Mouse (Mus musculus) A20 (cell line): Measurements from ENCODE around the gene BC052040.

Experiments
- DNase-seq: peaks from one replicate; pipeline ENCODE4 v3.0.0-alpha.2; 2011; ENCODE audit warnings: low read depth, low spot score

The BC052040 gene

GRCm38 (mm10) chr2:115601280-115601679 is 19.8 kb downstream of the BC052040 start:
- DNase-seq = no peak

DNA sequence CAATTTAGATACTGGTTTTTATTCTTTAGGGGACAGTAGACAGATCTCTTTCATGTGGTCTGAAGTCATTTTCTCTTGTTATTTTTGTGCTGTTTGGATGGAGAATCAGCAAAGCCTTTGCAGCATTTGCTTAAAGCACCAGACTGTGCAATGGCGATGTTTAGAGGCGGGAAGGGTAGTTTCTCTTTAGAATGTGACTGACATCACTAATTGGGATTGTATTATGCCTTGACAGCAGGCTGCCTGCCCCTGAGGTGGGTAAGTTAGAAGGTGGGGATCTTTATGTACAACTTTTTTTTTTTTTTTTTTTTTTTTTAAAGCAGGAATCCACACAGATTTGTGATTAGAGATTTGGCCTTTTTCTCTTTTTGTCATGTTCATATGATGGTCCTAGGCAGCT is 20.6 kb downstream of the BC052040 start:
- DNase-seq = no peak

GRCm38 (mm10) chr2:115604132-115604531 is 22.6 kb downstream of the BC052040 start:
- DNase-seq = no peak

GRCm38 (mm10) chr2:115605829-115606336 is 24.4 kb downstream of the BC052040 start:
- no peak for DNase-seq

DNA sequence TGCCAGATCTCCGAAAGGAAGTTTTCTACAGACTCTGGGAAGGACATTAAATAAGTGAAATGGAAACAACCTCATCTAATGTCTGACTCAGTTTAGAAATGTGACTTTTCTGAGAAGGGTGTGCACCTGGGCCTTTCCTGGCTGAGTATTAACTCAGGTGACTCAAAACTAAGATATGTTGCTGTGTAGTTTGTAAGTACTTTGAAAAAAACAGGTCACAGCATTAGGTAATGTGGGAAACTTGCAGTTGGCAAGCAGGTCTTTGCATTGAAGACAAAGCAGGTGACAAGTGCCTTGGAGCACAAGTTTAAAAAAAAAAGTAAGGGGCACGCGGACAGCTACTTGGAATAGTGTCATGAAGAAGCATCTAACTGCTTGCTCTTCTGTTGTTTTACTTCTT is 27.5 kb downstream of the BC052040 start:
- DNase-seq = no peak

DNA sequence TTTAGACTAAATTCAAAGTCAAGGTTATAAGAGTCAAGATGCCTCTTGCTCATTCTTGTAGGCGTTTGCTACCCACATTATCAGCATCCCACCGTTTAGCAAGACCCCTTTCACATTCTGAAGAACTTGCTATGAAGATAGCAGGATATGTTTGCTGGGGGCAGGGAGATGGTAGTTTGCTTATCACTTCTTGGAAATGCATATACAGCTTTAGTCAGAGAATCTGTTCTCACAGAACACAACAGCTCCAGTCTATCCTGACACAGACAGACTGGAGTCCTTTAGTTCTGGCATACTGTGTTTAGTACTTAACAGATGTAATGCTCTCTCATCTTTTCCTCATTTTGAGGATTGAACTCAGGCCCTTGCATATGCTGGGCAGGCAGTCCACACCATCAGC is 28.6 kb downstream of the BC052040 start:
- no peak for DNase-seq

DNA sequence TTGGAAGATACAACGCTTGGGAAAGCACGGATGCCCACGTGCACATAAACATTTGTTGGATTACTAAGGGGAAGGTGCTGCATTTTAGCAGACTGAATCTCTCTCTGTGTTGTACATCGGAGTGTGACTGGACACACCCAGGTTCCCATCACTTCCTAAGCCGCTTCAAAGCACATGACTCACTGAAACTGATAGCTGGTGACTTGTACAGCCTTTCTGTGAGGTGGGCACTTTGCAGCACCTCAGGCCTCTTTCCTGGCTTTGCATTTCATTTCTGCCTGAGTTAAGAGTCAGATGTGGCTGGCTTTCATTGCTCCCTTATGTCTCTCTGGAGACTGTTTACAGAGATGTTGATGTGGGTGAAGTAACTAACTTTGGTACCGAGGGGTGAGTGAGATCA is 29.0 kb downstream of the BC052040 start:
- no peak for DNase-seq

DNA sequence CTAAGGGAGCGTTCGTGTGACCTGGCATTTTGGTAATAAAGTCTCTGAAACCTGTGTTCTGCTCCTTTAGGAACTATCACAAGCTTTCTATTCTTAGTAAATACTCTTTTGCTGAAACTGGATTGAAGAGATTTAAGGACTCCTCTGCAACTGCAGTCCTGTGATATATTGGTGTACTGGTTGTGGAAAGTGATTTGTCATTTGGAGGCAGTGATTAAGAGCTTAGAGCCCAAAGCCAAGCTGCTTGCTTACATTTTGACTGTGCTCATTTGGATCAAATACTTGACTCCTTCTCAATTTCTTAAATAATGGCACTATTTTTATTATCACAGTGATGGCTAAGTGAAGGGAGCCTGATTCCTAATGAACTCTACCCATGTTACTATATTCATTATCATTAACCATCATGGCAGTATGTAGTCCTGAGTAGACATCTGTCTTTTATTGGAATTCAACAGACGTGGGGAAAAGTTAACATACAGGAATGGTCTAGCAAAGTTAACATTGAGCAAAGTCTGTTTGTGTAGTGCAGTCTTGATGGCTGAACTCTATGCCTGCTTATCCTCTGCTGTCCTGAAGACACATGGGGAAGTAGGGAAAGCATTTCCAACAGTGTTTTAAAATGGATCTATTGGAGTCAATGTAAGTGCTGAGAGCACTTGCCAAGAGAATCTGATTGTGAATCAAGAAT is 32.5 kb downstream of the BC052040 start:
- no peak for DNase-seq

GRCm38 (mm10) chr2:115628471-115628870 is 47.0 kb downstream of the BC052040 start:
- DNase-seq = no peak

- no peak for DNase-seq
These were observed 49.5 kb downstream of the BC052040 start for GRCm38 (mm10) chr2:115631031-115631434.

GRCm38 (mm10) chr2:115631826-115632225 is 50.3 kb downstream of the BC052040 start:
- DNase-seq = no peak

- no peak for DNase-seq
These were observed 68.7 kb downstream of the BC052040 start for GRCm38 (mm10) chr2:115650203-115650602.

DNA sequence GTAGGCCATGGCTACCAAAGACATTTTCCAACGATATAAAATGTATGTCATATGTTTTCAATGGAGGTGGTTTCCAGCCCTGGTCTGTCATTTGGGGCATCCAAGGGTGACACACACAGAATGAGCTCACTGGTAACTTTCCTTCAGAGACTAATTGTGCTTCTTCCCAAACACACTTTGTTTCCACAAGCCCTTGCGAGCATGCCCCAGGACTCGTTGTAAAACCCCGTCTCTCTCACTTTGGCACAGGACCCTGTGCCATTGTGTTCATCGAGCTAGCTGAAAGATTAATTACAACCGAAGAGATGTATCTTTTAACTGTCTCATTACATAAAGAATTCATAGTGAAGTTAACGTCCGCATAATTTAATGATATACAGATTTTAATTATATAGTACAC is 78.2 kb downstream of the BC052040 start:
- DNase-seq = no peak

GRCm38 (mm10) chr2:115660213-115661120 is 79.0 kb downstream of the BC052040 start:
- no peak for DNase-seq

GRCm38 (mm10) chr2:115667516-115667915 is 86.0 kb downstream of the BC052040 start:
- DNase-seq = no peak

GRCm38 (mm10) chr2:115673054-115673660 is 91.6 kb downstream of the BC052040 start:
- DNase-seq = no peak

DNA sequence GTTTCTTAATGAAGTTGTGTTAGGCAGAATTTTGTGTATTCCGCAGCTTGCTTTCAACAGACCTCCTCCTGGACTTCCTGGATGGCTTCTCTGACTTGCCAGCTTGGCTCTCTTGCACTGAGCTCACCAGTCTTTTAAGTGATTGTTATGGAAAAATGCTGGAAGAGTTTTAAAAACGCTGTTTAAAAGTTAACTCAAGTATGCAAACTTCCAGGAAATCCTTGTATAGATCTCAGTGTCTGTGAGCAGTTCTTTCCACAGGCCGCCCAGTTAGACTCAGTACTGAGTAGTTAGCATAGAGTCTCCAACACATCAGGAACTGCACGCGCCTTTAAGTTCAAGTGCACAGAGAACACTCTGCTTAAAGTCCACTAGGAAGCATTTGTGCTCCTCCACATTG is 97.3 kb downstream of the BC052040 start:
- no peak for DNase-seq

DNA sequence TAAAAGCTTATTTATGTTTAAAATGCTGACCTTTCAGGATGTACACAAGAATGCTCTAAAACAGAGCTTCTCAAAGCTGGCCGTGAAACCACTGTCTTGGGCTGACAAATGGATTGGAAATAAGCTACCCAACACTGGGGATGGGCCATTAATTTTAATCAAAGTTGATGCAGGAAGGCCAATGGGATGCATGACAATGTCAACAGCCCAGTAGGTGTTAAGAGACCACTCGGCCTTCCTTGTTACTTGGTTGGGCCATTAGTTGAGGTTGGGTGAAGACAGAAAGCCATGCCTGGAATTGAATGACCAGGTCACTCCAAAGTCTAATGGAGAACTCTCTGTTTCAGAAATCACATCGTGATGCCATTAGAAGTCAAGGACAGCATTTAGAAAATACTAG is 103.7 kb downstream of the BC052040 start:
- no peak for DNase-seq

DNA sequence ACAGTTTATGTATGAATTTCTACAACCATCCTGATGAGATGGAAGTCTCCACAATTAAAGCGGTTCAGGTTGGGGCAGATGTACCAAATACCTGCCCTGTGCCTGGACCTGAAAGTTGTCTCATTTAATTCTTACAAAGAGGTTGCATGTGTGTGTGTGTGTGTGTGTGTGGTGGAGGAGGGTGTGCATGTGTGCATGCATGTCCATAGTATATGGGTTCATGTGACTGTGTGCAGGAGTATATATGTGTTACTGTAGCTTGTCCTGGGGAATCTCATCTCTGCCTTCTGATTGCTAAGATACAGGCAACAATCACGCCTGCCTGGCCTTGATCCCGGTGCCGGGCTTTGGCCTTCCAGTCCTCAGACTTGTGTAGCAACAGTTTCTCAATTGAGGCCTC is 106.1 kb downstream of the BC052040 start:
- DNase-seq = no peak

GRCm38 (mm10) chr2:115688282-115688681 is 106.8 kb downstream of the BC052040 start:
- DNase-seq = no peak

DNA sequence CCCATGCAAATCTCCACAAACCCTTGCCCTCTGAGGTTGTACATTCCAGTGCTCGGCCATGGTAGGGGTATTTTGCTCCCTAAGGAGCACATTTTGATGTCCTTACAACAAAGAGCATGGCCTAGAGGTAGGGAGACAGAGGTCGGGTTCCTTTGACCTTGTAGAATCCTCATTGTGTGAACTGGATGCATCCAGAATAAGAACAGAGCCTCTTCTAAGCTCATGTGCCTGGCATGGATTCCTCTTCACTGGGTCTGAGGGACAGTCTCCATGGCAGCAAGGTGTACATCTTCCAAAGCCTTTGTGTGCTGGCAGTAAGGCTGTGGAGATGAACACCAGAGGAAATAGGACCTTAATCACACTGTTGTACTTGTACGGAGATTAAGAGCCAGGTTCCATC is 112.3 kb downstream of the BC052040 start:
- DNase-seq = no peak

- no peak for DNase-seq
These were observed 112.9 kb downstream of the BC052040 start for GRCm38 (mm10) chr2:115694386-115694785.
